Mouse (Mus musculus) ES-E14 (cell line): Measurements from ENCODE around the gene Tedc2. TPM values are rescaled to one million over a fixed set of nuclear protein-coding genes. Genes with fewer than 3 reads are reported as not detected.

Experiments
- DNase-seq: peaks from one replicate; pipeline ENCODE4 v3.0.0-alpha.2; 2013; ENCODE audit warnings: low read depth, low spot score
- H3K27ac ChIP-seq: 2 replicates; pipeline ENCODE4 v1.5.1; 2012; ENCODE audit warnings: low read depth, mild to moderate bottlenecking, low read length, moderate library complexity, mixed read lengths; ENCODE audit not compliant: poor library complexity, insufficient read depth, severe bottlenecking
- H3K36me3 ChIP-seq: 2 replicates; pipeline ENCODE4 v1.6.1; 2012; ENCODE audit warnings: mild to moderate bottlenecking, low read length, moderate library complexity, mixed read lengths; ENCODE audit not compliant: control insufficient read depth, poor library complexity, insufficient read depth, severe bottlenecking
- H3K4me1 ChIP-seq, 2 experiments: fragments of 150-350 bp in 1 of 2; sonication (generic) in 1 of 2; 2 replicates each; pipeline ENCODE4 v1.6.1; 2012; ENCODE audit warnings: low read length in 2 of 2, mild to moderate bottlenecking in 1 of 2, mixed read lengths in 1 of 2; ENCODE audit not compliant: control insufficient read depth in 2 of 2, insufficient read depth in 2 of 2, poor library complexity in 1 of 2
- H3K4me3 ChIP-seq, 2 experiments: fragments of 150-350 bp in 1 of 2; sonication (generic) in 1 of 2; 2 replicates each; pipeline ENCODE4 v1.5.1; 2012; ENCODE audit warnings: low read length in 2 of 2, low read depth in 1 of 2, mild to moderate bottlenecking in 1 of 2, mixed read lengths in 1 of 2; ENCODE audit not compliant: insufficient read depth in 1 of 2, poor library complexity in 1 of 2, severe bottlenecking in 1 of 2
- H3K9ac ChIP-seq: 2 replicates; pipeline ENCODE4 v1.6.1; 2012; ENCODE audit warnings: low read depth, mild to moderate bottlenecking, low read length, mixed read lengths; ENCODE audit not compliant: poor library complexity, insufficient read depth, severe bottlenecking
- H3K9me3 ChIP-seq: fragments of 150-350 bp; sonication (generic); 2 replicates; pipeline ENCODE4 v1.6.1; 2012; ENCODE audit warnings: low read depth, mild to moderate bottlenecking, low read length; ENCODE audit not compliant: control insufficient read depth, insufficient read depth
- CHD2 ChIP-seq: IDR thresholded peaks from 2 replicates; pipeline ENCODE4 v1.6.1; 2014; ENCODE audit warnings: mild to moderate bottlenecking, low read depth, low read length, inconsistent platforms
- HCFC1 ChIP-seq: IDR thresholded peaks from 2 replicates; pipeline ENCODE4 v1.6.1; 2012; ENCODE audit warnings: low read length, inconsistent platforms, borderline replicate concordance; ENCODE audit not compliant: insufficient read depth
- MAFK ChIP-seq: IDR thresholded peaks from 2 replicates; pipeline ENCODE4 v1.6.1; 2014; ENCODE audit warnings: mild to moderate bottlenecking, low read depth, low read length, inconsistent platforms; ENCODE audit not compliant: insufficient read depth
- ZC3H11A ChIP-seq: IDR thresholded peaks from 2 replicates; pipeline ENCODE4 v1.6.1; 2012; ENCODE audit warnings: low read depth, mild to moderate bottlenecking, inconsistent platforms, low read length, borderline replicate concordance
- ZNF384 ChIP-seq: IDR thresholded peaks from 2 replicates; pipeline ENCODE4 v1.6.1; 2012; ENCODE audit warnings: low read depth, low read length, inconsistent platforms
- in situ Hi-C, 2 experiments: fragments of 600-800 bp; cut with MboI; formaldehyde crosslinking; loops; one replicate each; pipeline ENCODE4 v1.15.1; 2025; ENCODE audit warnings: low sequenced_read_pairs in 2 of 2, inconsistent platforms in 1 of 2; ENCODE audit not compliant: unreplicated experiment in 2 of 2
- total RNA-seq: library from RNA; depleted of rRNA; stranded (reverse); fragments of 300-350 nt; gene quantifications from 2 replicates; pipeline ENCODE4 v1.2.3, GENCODE M21; 2012

Gene Tedc2
- total RNA-seq, 1 experiment, result 31.3 TPM

DNA sequence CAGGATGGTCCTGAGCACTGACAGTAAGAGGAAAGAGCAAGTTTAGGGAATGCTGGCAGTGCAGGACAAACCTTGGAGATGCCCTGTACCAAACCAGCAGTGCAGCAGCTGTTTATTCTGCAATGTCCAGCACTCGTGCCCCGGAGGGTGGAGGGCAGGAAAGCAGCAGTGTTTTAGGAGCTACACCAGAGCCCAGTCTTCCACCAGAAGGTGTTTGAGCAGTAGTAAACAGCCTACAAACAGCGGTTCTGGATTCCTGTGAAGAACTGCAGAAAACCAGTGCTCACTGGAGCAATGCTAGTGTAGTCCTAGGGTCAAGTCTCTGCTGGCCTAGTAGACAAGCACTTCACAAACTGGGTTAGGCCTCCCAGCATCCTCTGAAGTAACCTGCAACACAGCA is 46.4 kb downstream of the Tedc2 start:
- in situ Hi-C loops, result no loop called here

DNA sequence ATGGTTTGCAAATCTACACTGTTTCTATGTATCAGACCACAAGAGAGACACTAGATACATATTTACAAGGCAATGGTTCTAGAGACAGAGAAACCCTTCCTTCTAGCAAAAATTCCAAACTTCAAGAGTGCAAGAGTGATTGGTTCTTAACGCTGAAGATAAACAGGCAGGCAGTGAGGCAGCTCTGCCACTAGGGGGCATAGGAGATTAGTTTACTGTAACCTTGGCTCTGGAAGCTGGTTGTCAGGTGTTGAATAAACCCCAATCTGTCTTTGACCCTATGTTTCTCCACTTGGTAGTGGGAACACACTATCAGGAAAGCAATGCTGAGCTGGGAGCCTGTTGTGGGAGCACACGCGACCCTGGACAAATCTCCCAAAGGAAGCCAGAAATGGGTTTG is 47.2 kb downstream of the Tedc2 start:
- Histone ChIP-seq H3K4me1 (peaks cover 4 to 11% of the 10 kb centered on the region in 2 experiments; a peak in 3 of 4 replicates), H3K4me3 (no peak overlapping the region), H3K36me3 (no peaks in the 10 kb centered on the region), H3K9me3 (no peaks in the 10 kb centered on the region), H3K9ac (no peak overlapping the region), H3K27ac (no peak overlapping the region)
- TF ChIP-seq ZNF384 (no peak), MAFK (no peak), HCFC1 (no peak)
- in situ Hi-C loops, result no loop called here
- no peak for DNase-seq

More for the DNA sequence above, 46.4 kb downstream of the Tedc2 start:
- Histone ChIP-seq H3K4me1 (peaks cover 4 to 11% of the 10 kb centered on the region in 2 experiments; a peak in 3 of 4 replicates), H3K36me3 (no peaks in the 10 kb centered on the region), H3K4me3 (no peak overlapping the region), H3K9ac (no peak overlapping the region), H3K9me3 (no peaks in the 10 kb centered on the region), H3K27ac (no peak overlapping the region)
- no peak for DNase-seq
- no peak for TF ChIP-seq ZNF384
- no peak for TF ChIP-seq HCFC1
- TF ChIP-seq MAFK, result no peak
- TF ChIP-seq CHD2, result no peak
- TF ChIP-seq ZC3H11A, result no peak

DNA sequence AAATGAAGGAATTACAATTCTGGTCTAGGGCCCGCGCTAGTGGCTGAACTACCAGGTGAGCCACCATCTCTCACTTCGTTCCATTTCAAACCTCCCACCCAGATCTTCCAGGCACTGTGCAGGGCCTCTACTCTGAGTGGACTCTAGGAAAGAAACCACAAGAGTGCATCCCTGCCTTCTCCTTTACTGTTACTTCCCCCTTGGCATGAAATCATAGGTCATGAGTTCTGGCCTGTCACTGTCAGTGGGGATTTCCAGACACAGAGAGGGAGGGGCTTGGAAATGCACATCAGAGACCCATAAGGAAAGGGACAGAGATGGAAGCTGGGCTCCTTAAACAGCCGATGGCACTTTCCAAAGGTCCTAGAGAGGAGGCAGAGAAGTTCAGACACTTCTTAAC is 48.9 kb downstream of the Tedc2 start:
- no peaks in the 10 kb centered on the region for H3K9me3 ChIP-seq
- no peak overlapping the region for H3K9ac ChIP-seq
- DNase-seq, result no peak
- peaks cover 9% of the 10 kb centered on the region for H3K36me3 ChIP-seq
- H3K4me1 ChIP-seq, result peaks cover 8 to 14% of the 10 kb centered on the region in 2 experiments; a peak in 3 of 4 replicates
- no peak overlapping the region for H3K4me3 ChIP-seq
- H3K27ac ChIP-seq, result no peak overlapping the region
- TF ChIP-seq CHD2, result no peak
- no peak for TF ChIP-seq ZNF384
- no peak for TF ChIP-seq MAFK
- no peak for TF ChIP-seq ZC3H11A
- no peak for TF ChIP-seq HCFC1
- in situ Hi-C loops, result no loop called here

DNA sequence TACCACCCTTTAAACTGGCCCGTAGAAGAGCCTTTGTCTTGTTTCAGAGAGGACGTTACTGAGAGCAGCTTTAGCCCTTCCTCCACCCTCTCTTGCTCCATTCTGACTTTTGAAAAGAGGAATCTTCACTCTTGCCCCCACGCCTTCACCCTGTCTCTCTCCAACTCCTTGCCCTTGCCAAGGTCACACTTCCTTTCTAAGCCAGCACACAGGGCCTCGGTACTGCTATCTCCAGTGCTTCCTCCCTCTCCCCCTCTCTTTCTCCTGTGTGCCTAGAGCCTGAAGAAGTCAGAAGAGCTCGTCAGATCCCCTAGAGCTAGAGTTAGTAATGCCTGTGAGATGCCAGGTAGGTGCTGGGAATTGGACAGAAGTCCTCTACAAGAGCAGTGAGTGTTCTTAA is 49.9 kb downstream of the Tedc2 start:
- peaks cover 15% of the 10 kb centered on the region for H3K36me3 ChIP-seq
- H3K4me1 ChIP-seq, result peaks cover 8 to 14% of the 10 kb centered on the region in 2 experiments; a peak in 3 of 4 replicates
- no peak overlapping the region; the same call in 1 of the 2 replicates for H3K27ac ChIP-seq
- in situ Hi-C loops, result no loop called here
- peak overlapping the region in 1 of 2 experiments; percentile 89; a peak in 1 of 4 replicates for H3K4me3 ChIP-seq
- no peak for TF ChIP-seq ZC3H11A
- TF ChIP-seq HCFC1, result no peak
- no peak for TF ChIP-seq CHD2
- peak overlapping the region; percentile 97; the same call in 1 of the 2 replicates for H3K9ac ChIP-seq
- DNase-seq, result no peak
- H3K9me3 ChIP-seq, result no peaks in the 10 kb centered on the region

DNA sequence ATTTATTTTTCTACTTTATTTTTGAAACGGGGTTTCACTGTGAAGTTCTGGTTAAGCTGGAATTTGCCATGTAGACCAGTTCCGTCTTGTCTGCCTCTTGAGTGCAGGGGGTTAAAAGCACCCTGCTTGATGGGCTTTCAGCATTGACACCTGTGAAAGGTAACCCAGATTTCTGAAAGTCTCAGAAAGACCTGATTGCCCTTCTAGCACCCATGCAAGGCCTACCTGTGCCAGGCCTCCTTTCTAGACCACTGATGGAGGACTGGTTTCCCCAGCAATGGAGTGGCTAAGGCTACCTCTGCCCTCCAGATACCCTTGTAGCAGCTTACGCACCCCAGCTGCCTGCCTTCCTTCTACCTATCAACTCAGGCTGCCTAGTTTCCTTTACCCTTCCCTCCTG is 50.5 kb downstream of the Tedc2 start:
- Histone ChIP-seq H3K36me3 (peaks cover 15% of the 10 kb centered on the region), H3K27ac (peak overlapping the region; percentile 96), H3K9ac (peak overlapping the region; percentile 97), H3K4me3 (peak overlapping the region; percentile 89 to 94), H3K4me1 (peaks cover 8 to 14% of the 10 kb centered on the region in 2 experiments; a peak in 3 of 4 replicates), H3K9me3 (no peaks in the 10 kb centered on the region)
- TF ChIP-seq ZC3H11A (no peak), CHD2 (no peak)
- in situ Hi-C loops, result no loop called here
- no peak for DNase-seq
